Mouse (Mus musculus): ENCODE measurements around the gene Stub1. TPM values are rescaled to one million over a fixed set of nuclear protein-coding genes. Genes with fewer than 3 reads are reported as not detected.

Gene Stub1
- polyA plus RNA-seq, 1 experiment from 2014 or later = 345 TPM

DNA sequence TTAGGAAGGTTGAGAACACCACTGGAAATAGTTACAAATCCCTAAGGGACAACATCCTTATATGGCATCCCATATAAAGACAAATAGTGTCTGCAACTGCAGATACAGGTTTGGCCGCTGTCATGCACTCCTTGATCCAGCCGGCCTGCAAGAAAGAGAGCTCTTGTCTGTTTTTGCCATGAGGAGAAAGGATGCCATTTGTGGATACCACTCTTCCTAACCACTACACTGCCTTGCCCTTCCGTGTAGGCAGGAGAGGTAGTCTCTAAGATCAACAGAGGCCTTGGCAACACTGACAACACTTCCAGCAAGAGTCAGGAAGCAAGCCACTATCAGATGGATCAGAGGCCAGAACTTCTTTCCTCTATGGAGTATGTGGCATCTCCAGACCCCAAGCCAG lies 46.9 kb downstream of the Stub1 start, which contains the start of gene Ccdc78:
TSS of gene Ccdc78 (plus strand) at position 301 of the 400 bp plus-strand sequence.
- Histone ChIP-seq H3K4me3 (ENCODE audit: low read depth, low read length) (peak within 1 kb of the TSS; percentile 94), H3K9ac (ENCODE audit: low read length) (peak within 1 kb of the TSS; percentile 65), H3K27me3 (replicated peaks; ENCODE audit: control insufficient read depth, insufficient read depth, low read length) (no peaks in the 10 kb centered on the region), H3K4me1 (replicated peaks; ENCODE audit: control insufficient read depth, insufficient read depth, low read length) (peaks cover 18% of the 10 kb centered on the region), H3K36me3 (ENCODE audit: control insufficient read depth, insufficient read depth, low read length) (peaks cover 50% of the 10 kb centered on the region), H3K9me3 (ENCODE audit: control insufficient read depth, low read length) (no peaks in the 10 kb centered on the region), H3K4me2 (ENCODE audit: low read length) (peak within 1 kb of the TSS; percentile 94), H3K27ac (ENCODE audit: low read depth) (peak within 1 kb of the TSS; percentile 79; the same call in 1 of the 2 replicates)
- 80% methylated on average over 3 of the region's 3 CpGs for WGBS
- DNase-seq (ENCODE audit: low spot score) (no peak), ATAC-seq (replicated peaks; ENCODE audit: low FRiP score, low TSS enrichment, low read depth) (no peak)

DNA sequence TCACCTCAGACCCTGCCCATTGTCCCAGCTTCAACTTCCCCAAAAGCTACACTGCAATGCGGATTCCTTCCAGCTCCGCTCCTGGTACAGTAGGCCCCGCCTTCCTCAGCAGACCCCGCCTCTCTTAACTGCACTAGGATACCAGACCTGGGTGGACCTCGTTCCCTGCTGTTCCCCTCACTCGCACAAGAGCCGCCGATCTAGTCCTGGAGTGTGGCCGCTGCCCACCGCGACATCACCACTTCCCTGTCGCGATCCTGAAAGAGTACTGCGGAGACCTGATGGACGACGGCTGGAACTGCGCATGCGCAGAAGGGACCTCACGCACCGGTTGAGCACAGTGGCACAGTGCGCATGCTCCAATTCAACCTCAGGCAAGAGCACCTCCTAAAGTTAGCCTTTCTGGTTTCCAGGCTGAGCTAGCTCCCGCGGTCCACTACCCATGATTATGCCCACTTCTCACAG lies 47.9 kb downstream of the Stub1 start, which contains the start of gene Haghl:
TSS of gene Haghl (minus strand) at position 393 of the 465 bp plus-strand sequence.
- DNase-seq (ENCODE audit: low spot score) (peak; percentile 99), ATAC-seq (replicated peaks; ENCODE audit: low FRiP score, low TSS enrichment, low read depth) (peak; percentile 82)
- Histone ChIP-seq H3K4me1 (replicated peaks; ENCODE audit: control insufficient read depth, insufficient read depth, low read length) (peaks cover 12% of the 10 kb centered on the region), H3K4me3 (ENCODE audit: low read depth, low read length) (peak within 1 kb of the TSS; percentile 94), H3K4me2 (ENCODE audit: low read length) (peak within 1 kb of the TSS; percentile 94), H3K9me3 (ENCODE audit: control insufficient read depth, low read length) (no peaks in the 10 kb centered on the region), H3K36me3 (ENCODE audit: control insufficient read depth, insufficient read depth, low read length) (peaks cover 56% of the 10 kb centered on the region), H3K27ac (ENCODE audit: low read depth) (peak within 1 kb of the TSS; percentile 79), H3K9ac (ENCODE audit: low read length) (peak within 1 kb of the TSS; percentile 65), H3K27me3 (replicated peaks; ENCODE audit: control insufficient read depth, insufficient read depth, low read length) (no peaks in the 10 kb centered on the region)
- WGBS = under 1% methylated on average over 23 of the region's 23 CpGs

DNA sequence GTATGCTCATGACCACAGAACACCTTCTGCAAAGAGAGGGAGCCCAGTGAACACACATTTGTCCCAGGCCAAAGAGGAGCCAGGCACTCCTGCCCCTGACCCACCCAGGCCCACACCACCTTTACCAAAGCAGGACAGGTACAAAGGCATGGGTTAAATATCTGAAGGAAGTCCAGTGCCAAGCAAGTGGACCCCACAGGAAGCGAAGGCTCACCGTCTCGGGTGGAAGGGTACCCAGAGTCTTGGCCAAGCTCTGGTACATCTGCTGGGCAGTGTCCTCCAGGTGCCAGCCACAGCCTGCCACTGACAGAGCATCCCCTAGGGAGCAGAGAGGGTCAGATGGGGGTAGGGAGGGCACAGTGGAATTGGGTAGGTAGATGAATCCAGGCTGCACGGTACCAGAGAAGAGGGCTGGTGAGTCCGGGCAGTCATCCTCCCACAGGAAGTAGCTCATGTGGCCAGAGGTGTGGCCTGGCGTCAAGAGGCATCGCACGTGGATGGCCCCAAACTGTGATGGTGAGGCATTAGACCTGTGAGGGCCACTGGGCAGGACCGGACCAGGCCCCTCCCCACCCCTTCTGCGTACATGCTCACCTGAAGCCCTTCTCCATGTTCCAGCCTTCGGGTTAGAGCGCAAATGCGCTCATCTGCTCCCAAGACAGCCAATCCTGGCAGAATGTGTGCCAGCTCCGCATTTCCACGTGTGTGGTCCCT lies 49.2 kb downstream of the Stub1 start:
- peak overlapping the region; percentile 94; the same call in 1 of the 2 replicates for H3K4me3 ChIP-seq (ENCODE audit: low read depth, low read length)
- no peaks in the 10 kb centered on the region for H3K9me3 ChIP-seq (ENCODE audit: control insufficient read depth, low read length)
- no peaks in the 10 kb centered on the region for H3K27me3 ChIP-seq (replicated peaks; ENCODE audit: control insufficient read depth, insufficient read depth, low read length)
- H3K9ac ChIP-seq (ENCODE audit: low read length) = no peak overlapping the region
- no peak overlapping the region for H3K27ac ChIP-seq (ENCODE audit: low read depth)
- WGBS = 78% methylated on average over 15 of the region's 15 CpGs
- H3K4me2 ChIP-seq (ENCODE audit: low read length) = peak overlapping the region; percentile 94
- H3K4me1 ChIP-seq (replicated peaks; ENCODE audit: control insufficient read depth, insufficient read depth, low read length) = peaks cover 12% of the 10 kb centered on the region
- peaks cover 53% of the 10 kb centered on the region for H3K36me3 ChIP-seq (ENCODE audit: control insufficient read depth, insufficient read depth, low read length)
- ATAC-seq (replicated peaks; ENCODE audit: low FRiP score, low TSS enrichment, low read depth) (no peak), DNase-seq (ENCODE audit: low spot score) (no peak)

DNA sequence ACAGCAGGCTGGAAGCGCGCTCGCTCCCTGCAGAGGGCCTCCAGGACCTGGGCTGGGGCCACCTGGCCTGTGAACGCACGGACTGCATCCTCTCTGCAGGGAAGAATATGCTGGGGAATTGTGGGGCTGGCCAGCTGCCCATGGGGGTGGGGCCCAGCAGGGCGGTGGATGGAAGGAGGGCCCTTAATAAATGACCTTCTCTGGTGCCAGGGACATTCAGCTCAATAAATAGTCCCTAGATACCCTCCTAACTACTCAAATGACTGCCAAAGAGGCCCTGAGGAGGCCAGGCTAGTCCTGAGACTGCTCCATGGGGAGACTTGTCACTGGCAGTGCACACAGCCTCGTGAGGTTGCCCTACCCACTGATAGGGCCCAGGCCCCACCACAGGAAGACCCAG lies 50.1 kb downstream of the Stub1 start:
- Histone ChIP-seq H3K9me3 (ENCODE audit: control insufficient read depth, low read length) (no peaks in the 10 kb centered on the region), H3K9ac (ENCODE audit: low read length) (no peak overlapping the region), H3K4me1 (replicated peaks; ENCODE audit: control insufficient read depth, insufficient read depth, low read length) (peaks cover 12% of the 10 kb centered on the region), H3K27ac (ENCODE audit: low read depth) (no peak overlapping the region), H3K27me3 (replicated peaks; ENCODE audit: control insufficient read depth, insufficient read depth, low read length) (no peaks in the 10 kb centered on the region), H3K4me3 (ENCODE audit: low read depth, low read length) (no peak overlapping the region), H3K36me3 (ENCODE audit: control insufficient read depth, insufficient read depth, low read length) (peaks cover 46% of the 10 kb centered on the region), H3K4me2 (ENCODE audit: low read length) (no peak overlapping the region)
- DNase-seq (ENCODE audit: low spot score) (no peak), ATAC-seq (replicated peaks; ENCODE audit: low FRiP score, low TSS enrichment, low read depth) (no peak)
- 75% methylated on average over 7 of the region's 7 CpGs for WGBS

DNA sequence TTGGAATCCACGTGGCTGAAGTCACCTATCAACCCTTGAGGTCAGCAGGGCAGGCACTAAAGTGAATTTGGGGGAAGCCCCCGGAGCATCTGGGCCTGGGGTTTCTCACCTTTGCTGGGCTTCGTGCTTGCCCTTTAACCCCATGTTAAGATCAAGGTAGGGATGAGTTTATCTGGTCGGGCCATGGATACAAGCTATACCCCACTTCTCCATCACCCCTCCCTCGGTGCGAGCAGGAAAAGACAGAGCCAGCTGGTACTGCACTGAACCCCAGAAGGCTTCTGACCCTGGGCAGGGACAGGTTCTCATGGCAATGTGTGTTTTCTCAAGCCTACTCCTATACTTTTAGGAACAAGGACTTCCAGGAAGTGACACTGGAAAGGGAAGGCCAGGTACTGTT lies 51.9 kb downstream of the Stub1 start:
- H3K27me3 ChIP-seq (replicated peaks; ENCODE audit: control insufficient read depth, insufficient read depth, low read length) = no peaks in the 10 kb centered on the region
- no peak overlapping the region for H3K27ac ChIP-seq (ENCODE audit: low read depth)
- H3K9ac ChIP-seq (ENCODE audit: low read length) = no peak overlapping the region
- H3K9me3 ChIP-seq (ENCODE audit: control insufficient read depth, low read length) = no peaks in the 10 kb centered on the region
- H3K4me3 ChIP-seq (ENCODE audit: low read depth, low read length) = no peak overlapping the region
- peaks cover 12% of the 10 kb centered on the region for H3K4me1 ChIP-seq (replicated peaks; ENCODE audit: control insufficient read depth, insufficient read depth, low read length)
- H3K36me3 ChIP-seq (ENCODE audit: control insufficient read depth, insufficient read depth, low read length) = peaks cover 45% of the 10 kb centered on the region
- WGBS = 67% methylated on average over 6 of the region's 6 CpGs
- no peak overlapping the region for H3K4me2 ChIP-seq (ENCODE audit: low read length)
- ATAC-seq (replicated peaks; ENCODE audit: low FRiP score, low TSS enrichment, low read depth) (no peak), DNase-seq (ENCODE audit: low spot score) (no peak)

Small RNA genes within 50 kb of the gene (microRNA-seq; reads per million reads assigned to microRNA genes)
- gene Mir3082 = 0.59 reads per million
- 0.25 reads per million for gene Mir6966

Other genes with a start within 250 kb of the Stub1 start
- gene Gng13, start 116.2 kb downstream of the Stub1 start, polyA plus RNA-seq (2014; fragmentation: Nextera tagmentation; extraction: Ambion mirVana) = 2.4 and 2.7 TPM in 2 replicates
- gene Chtf18, start 106.0 kb downstream of the Stub1 start, polyA plus RNA-seq (2014; fragmentation: Nextera tagmentation; extraction: Ambion mirVana) = 22.2 and 23.0 TPM in 2 replicates
- gene Rpusd1, start 105.7 kb downstream of the Stub1 start, polyA plus RNA-seq (2014; fragmentation: Nextera tagmentation; extraction: Ambion mirVana) = 23.7 and 24.6 TPM in 2 replicates
- gene Mslnl, start 97.4 kb downstream of the Stub1 start, polyA plus RNA-seq (2014; fragmentation: Nextera tagmentation; extraction: Ambion mirVana) = 0.08 TPM in 1 of 2 replicates, not detected in the other
- gene Msln, start 79.0 kb downstream of the Stub1 start, polyA plus RNA-seq (2014; fragmentation: Nextera tagmentation; extraction: Ambion mirVana) = 10.5 and 12.9 TPM in 2 replicates
- 25.2 and 29.3 TPM in 2 replicates for gene Narfl, start 59.6 kb downstream of the Stub1 start, polyA plus RNA-seq (2014; fragmentation: Nextera tagmentation; extraction: Ambion mirVana)
- gene Haghl, start 47.7 kb downstream of the Stub1 start, polyA plus RNA-seq (2014; fragmentation: Nextera tagmentation; extraction: Ambion mirVana) = 57.2 and 67.8 TPM in 2 replicates
- 0.28 TPM in 2 replicates for gene Ccdc78, start 46.8 kb downstream of the Stub1 start, polyA plus RNA-seq (2014; fragmentation: Nextera tagmentation; extraction: Ambion mirVana)
- gene Fam173a, start 40.5 kb downstream of the Stub1 start, polyA plus RNA-seq (2014; fragmentation: Nextera tagmentation; extraction: Ambion mirVana) = 93.5 and 93.8 TPM in 2 replicates
- gene AC134908.4, start 37.7 kb downstream of the Stub1 start, polyA plus RNA-seq (2014; fragmentation: Nextera tagmentation; extraction: Ambion mirVana) = 0.34 TPM in 1 of 2 replicates, not detected in the other
- 8.6 and 9.2 TPM in 2 replicates for gene Metrn, start 36.3 kb downstream of the Stub1 start, polyA plus RNA-seq (2014; fragmentation: Nextera tagmentation; extraction: Ambion mirVana)
- gene Fbxl16, start 24.3 kb downstream of the Stub1 start, polyA plus RNA-seq (2014; fragmentation: Nextera tagmentation; extraction: Ambion mirVana) = 3.9 and 4.7 TPM in 2 replicates
- 29.4 and 30.8 TPM in 2 replicates for gene Wdr24, start 9.8 kb downstream of the Stub1 start, polyA plus RNA-seq (2014; fragmentation: Nextera tagmentation; extraction: Ambion mirVana)
- gene Jmjd8, start 4.5 kb downstream of the Stub1 start, polyA plus RNA-seq (2014; fragmentation: Nextera tagmentation; extraction: Ambion mirVana) = 39.5 and 40.2 TPM in 2 replicates
- gene Rhbdl1, start 3.9 kb upstream of the Stub1 start, polyA plus RNA-seq (2014; fragmentation: Nextera tagmentation; extraction: Ambion mirVana) = 1.3 and 1.5 TPM in 2 replicates
- 1.6 and 2.3 TPM in 2 replicates for gene Gm20683, start 8.4 kb upstream of the Stub1 start, polyA plus RNA-seq (2014; fragmentation: Nextera tagmentation; extraction: Ambion mirVana)
- gene Rhot2, start 11.4 kb upstream of the Stub1 start, polyA plus RNA-seq (2014; fragmentation: Nextera tagmentation; extraction: Ambion mirVana) = 10.4 and 11.5 TPM in 2 replicates
- gene Wdr90, start 28.1 kb upstream of the Stub1 start, polyA plus RNA-seq (2014; fragmentation: Nextera tagmentation; extraction: Ambion mirVana) = 18.2 and 19.8 TPM in 2 replicates
- 44.1 and 61.2 TPM in 2 replicates for gene Mcrip2, start 35.4 kb upstream of the Stub1 start, polyA plus RNA-seq (2014; fragmentation: Nextera tagmentation; extraction: Ambion mirVana)
- 63.2 and 64.1 TPM in 2 replicates for gene Mettl26, start 41.7 kb upstream of the Stub1 start, polyA plus RNA-seq (2014; fragmentation: Nextera tagmentation; extraction: Ambion mirVana)
- 0.40 and 0.69 TPM in 2 replicates for gene Wfikkn1, start 47.5 kb upstream of the Stub1 start, polyA plus RNA-seq (2014; fragmentation: Nextera tagmentation; extraction: Ambion mirVana)
- 14.2 and 14.6 TPM in 2 replicates for gene Rab40c, start 86.3 kb upstream of the Stub1 start, polyA plus RNA-seq (2014; fragmentation: Nextera tagmentation; extraction: Ambion mirVana)
- 59.9 and 60.8 TPM in 2 replicates for gene Pigq, start 111.5 kb upstream of the Stub1 start, polyA plus RNA-seq (2014; fragmentation: Nextera tagmentation; extraction: Ambion mirVana)
- gene Nhlrc4, start 111.6 kb upstream of the Stub1 start, polyA plus RNA-seq (2014; fragmentation: Nextera tagmentation; extraction: Ambion mirVana) = not detected in 2 replicates
- gene A930017K11Rik, start 119.2 kb upstream of the Stub1 start, polyA plus RNA-seq (2014; fragmentation: Nextera tagmentation; extraction: Ambion mirVana) = 0.28 TPM in 1 of 2 replicates, not detected in the other
- gene Capn15, start 152.4 kb upstream of the Stub1 start, polyA plus RNA-seq (2014; fragmentation: Nextera tagmentation; extraction: Ambion mirVana) = 23.4 and 23.5 TPM in 2 replicates
- 12.8 and 13.7 TPM in 2 replicates for gene Rab11fip3, start 236.2 kb upstream of the Stub1 start, polyA plus RNA-seq (2014; fragmentation: Nextera tagmentation; extraction: Ambion mirVana)

All from intestine, embryonic 14.5 days (tissue).